Mouse (Mus musculus): ENCODE data around the gene Nabp2. TPM values are rescaled to one million over a fixed set of nuclear protein-coding genes. Genes with fewer than 3 reads are reported as not detected.

The Nabp2 gene
- total RNA-seq, 2 experiments from 2014 or later = 13.1 to 28.5 TPM

GRCm38 (mm10) chr10:128434681-128435080, 23.4 kb upstream of the Nabp2 start:
- no peak for ATAC-seq (replicated peaks; ENCODE audit: low FRiP score, poor library complexity, severe bottlenecking)

- no peak for ATAC-seq (replicated peaks; ENCODE audit: low FRiP score, poor library complexity, severe bottlenecking)
Observed at GRCm38 (mm10) chr10:128433417-128433816, 22.1 kb upstream of the Nabp2 start.

GRCm38 (mm10) chr10:128429454-128429853, 18.2 kb upstream of the Nabp2 start:
- ATAC-seq (replicated peaks; ENCODE audit: low FRiP score, poor library complexity, severe bottlenecking) = no peak

- ATAC-seq (replicated peaks; ENCODE audit: low FRiP score, poor library complexity, severe bottlenecking) = no peak
Observed at GRCm38 (mm10) chr10:128429052-128429451, 17.8 kb upstream of the Nabp2 start.

- no peak for ATAC-seq (replicated peaks; ENCODE audit: low FRiP score, poor library complexity, severe bottlenecking)
Observed at GRCm38 (mm10) chr10:128425260-128425659, 14.0 kb upstream of the Nabp2 start.

- ATAC-seq (replicated peaks; ENCODE audit: low FRiP score, poor library complexity, severe bottlenecking) = no peak
Observed at GRCm38 (mm10) chr10:128424604-128425003, 13.3 kb upstream of the Nabp2 start.

- ATAC-seq (replicated peaks; ENCODE audit: low FRiP score, poor library complexity, severe bottlenecking) = no peak
Observed at GRCm38 (mm10) chr10:128422426-128422825, 11.1 kb upstream of the Nabp2 start.

GRCm38 (mm10) chr10:128414848-128415247, 3.6 kb upstream of the Nabp2 start:
- ATAC-seq (replicated peaks; ENCODE audit: low FRiP score, poor library complexity, severe bottlenecking) = no peak

GRCm38 (mm10) chr10:128413076-128413475, 1.8 kb upstream of the Nabp2 start:
- no peak for ATAC-seq (replicated peaks; ENCODE audit: low FRiP score, poor library complexity, severe bottlenecking)

GRCm38 (mm10) chr10:128412558-128412957, 1.3 kb upstream of the Nabp2 start:
- no peak for ATAC-seq (replicated peaks; ENCODE audit: low FRiP score, poor library complexity, severe bottlenecking)

- ATAC-seq (replicated peaks; ENCODE audit: low FRiP score, poor library complexity, severe bottlenecking) = no peak
Observed at GRCm38 (mm10) chr10:128412055-128412381, 726 bp upstream of the Nabp2 start.

GRCm38 (mm10) chr10:128410560-128410845, 789 bp downstream of the Nabp2 start:
- ATAC-seq (replicated peaks; ENCODE audit: low FRiP score, poor library complexity, severe bottlenecking) = no peak

- peak; percentile 90 for ATAC-seq (replicated peaks; ENCODE audit: low FRiP score, poor library complexity, severe bottlenecking)
Observed at GRCm38 (mm10) chr10:128409692-128410559, 1.4 kb downstream of the Nabp2 start.

- ATAC-seq (replicated peaks; ENCODE audit: low FRiP score, poor library complexity, severe bottlenecking) = no peak
Observed at GRCm38 (mm10) chr10:128408591-128409535, 2.4 kb downstream of the Nabp2 start.

GRCm38 (mm10) chr10:128403931-128404330, 7.4 kb downstream of the Nabp2 start:
- no peak for ATAC-seq (replicated peaks; ENCODE audit: low FRiP score, poor library complexity, severe bottlenecking)

- no peak for ATAC-seq (replicated peaks; ENCODE audit: low FRiP score, poor library complexity, severe bottlenecking)
Observed at GRCm38 (mm10) chr10:128401638-128402037, 9.7 kb downstream of the Nabp2 start.

GRCm38 (mm10) chr10:128401056-128401455, 10.2 kb downstream of the Nabp2 start, which contains the start of gene Slc39a5:
TSS of gene Slc39a5 (minus strand) at chr10:128401229.
- ATAC-seq (replicated peaks; ENCODE audit: low FRiP score, poor library complexity, severe bottlenecking) = no peak

- no peak for ATAC-seq (replicated peaks; ENCODE audit: low FRiP score, poor library complexity, severe bottlenecking)
Observed at GRCm38 (mm10) chr10:128400338-128400737, 11.0 kb downstream of the Nabp2 start.

- ATAC-seq (replicated peaks; ENCODE audit: low FRiP score, poor library complexity, severe bottlenecking) = no peak
Observed at GRCm38 (mm10) chr10:128397466-128397865, 13.8 kb downstream of the Nabp2 start.

- no peak for ATAC-seq (replicated peaks; ENCODE audit: low FRiP score, poor library complexity, severe bottlenecking)
Observed at GRCm38 (mm10) chr10:128396716-128397264, 14.5 kb downstream of the Nabp2 start.
